Mouse (Mus musculus): ENCODE data around the gene Dennd6a.

DNA sequence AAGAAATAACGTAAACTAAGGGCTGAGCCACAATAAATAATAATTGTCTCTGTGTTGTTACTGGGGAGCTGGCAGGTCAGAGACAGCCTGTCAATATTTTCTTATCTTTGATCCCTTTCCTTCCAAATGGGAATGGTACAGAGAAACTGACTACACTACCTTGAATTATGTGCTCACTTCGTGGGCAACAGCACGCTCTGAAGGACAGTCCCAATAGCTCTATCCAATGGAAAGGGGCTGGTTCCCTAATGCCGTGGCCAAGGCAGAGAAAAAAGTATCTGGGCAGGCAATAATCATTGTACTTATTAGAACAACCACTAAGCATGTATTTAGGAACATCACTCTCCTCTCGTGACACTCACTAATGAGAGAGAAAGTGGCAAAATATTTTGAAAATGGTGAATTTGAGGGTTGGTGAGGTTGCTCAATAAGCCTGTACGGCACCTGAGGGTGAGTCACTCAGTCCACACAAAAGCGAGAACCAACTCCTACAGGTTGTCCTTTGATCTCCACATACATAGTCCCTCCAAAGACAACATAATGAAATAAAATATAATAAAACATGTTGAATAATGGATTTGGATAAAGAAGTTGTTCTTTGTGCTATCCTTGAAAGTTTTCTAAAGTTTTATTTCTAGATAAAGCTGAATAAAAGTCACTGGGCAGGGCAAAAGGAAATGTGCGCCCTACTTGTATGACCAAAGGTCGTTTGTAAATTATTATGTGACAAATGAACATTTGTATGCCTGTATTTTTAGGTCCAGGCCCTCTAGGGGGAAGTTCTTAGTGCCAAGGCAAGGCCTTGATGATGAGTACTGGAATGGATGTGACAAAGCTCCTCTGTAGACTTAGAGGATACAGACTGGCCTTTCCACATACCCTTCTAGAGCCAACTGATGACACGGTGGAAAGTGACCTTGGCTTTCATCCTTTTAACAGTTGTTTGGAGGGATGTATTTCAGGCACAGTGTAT, 25.9 kb upstream of the Dennd6a start:
- no peak for TF ChIP-seq CTCF (IDR thresholded peaks at IDR 0.05; ENCODE audit: control insufficient read depth, insufficient read depth, insufficient replicate concordance, low read depth, low read length)
- no peak for TF ChIP-seq POLR2A (IDR thresholded peaks at IDR 0.05; ENCODE audit: control insufficient read depth, low read depth, low read length)
